Mouse (Mus musculus) adrenal gland, adult 10 weeks (tissue): ENCODE results near the gene Prg3. TPM values are rescaled to one million over a fixed set of nuclear protein-coding genes. Genes with fewer than 3 reads are reported as not detected.

Source experiments
- polyA plus RNA-seq: library from polyadenylated mRNA; stranded (reverse); fragments of 350-450 nt; fragmentation: Illumina TruSeq; extraction: RNeasy Lipid Tissue Mini Kit (QIAGEN cat#74804); gene quantifications from one replicate; pipeline ENCODE4 v1.2.3, GENCODE M21; 2014; ENCODE audit warnings: low read depth, low replicate concordance

Prg3 gene
- polyA plus RNA-seq = not detected

DNA sequence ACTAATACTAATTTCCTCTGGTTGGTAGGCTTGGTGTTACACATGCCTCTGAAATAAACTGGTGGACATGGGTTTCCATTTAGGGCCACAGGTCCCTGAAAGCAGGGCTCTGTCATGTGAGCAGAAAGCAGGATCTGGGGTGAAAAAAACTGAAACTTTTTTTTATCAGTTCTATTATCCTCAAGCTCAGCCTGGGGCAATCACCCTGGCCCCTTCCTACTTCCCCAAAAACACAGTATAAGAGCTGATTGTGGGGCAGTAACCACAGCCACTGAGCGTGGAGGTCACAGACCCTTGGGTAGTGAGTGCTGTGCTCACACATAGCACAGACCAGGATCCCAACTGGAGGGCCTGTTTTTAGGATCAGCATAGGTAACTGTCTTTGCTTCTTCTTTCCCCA lies at the start of gene Prg3:
Gene Prg3, plus strand, starts transcription at position 286 of the 400 bp plus-strand sequence.

DNA sequence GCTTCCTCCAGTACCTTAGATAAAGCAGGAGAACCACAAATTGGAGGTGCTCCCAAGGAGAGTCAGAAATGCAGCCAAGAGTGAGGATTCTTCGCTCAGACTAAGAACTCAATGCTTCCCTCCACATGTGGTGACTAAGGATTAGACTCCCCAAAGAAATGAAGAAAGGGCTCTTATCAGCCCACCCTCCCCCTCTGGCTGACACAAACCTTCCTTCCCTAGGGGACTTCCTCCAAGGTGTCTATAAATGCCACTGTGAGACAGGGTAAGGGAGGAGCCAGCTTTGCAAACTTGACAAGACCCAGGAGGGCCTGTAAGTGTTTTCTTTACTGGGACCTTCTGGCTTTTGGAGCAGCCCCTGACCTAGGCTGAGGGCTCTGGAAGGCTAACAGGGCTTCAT lies 7.8 kb upstream of the Prg3 start, which contains the start of gene Prg2:
Gene Prg2, plus strand, starts transcription at position 274 of the 400 bp plus-strand sequence.

DNA sequence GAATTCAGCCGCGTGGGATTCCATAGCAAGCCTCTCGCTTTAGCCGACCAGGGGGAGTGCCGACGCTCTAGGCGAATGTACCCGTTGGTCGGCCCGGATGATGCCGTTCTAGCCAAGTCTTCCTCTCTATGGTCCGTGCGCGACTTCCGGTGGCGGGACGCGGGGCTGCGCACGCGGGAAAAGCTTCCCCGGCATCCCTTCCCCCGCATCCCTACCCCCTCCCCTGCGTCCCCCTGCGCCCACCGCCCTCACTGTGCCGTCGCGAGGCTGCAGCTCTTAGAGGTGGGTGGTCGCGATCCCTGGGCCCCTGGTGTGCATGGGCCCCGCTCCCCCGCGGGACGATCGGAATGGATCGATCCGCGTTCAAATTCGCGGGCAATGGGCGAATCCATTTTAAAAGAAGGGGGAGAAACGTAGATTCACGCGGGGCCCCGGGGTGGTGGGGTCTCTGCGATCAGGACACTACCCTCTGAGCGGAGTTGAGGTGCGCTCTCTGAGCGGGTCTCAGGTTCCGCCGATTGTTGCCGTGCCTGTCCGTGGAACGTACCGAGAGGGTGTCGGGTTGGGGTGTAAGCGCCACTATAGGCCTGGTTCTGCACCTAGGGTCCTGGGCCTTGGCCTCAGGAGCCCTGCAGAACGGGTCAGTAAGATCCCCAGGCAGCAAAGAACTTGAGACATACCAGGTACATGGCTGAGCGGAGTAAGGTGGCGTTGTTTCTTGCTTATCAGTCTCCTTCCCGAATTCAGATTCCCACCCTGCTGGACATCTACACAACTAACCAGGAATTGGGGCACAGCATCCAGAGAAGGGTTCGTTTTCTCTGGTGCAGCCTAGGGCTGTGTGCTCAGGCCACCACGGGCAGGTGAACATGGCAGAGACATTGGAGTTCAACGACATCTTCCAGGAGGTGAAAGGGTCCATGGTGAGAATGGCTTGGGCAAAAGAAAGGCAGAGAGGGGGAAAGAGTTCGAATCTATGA lies 49.3 kb downstream of the Prg3 start, which contains the start of the genes Ssrp1 and P2rx3:
Gene Ssrp1, plus strand, starts transcription at position 188 of the 980 bp plus-strand sequence.
Gene P2rx3, minus strand, starts transcription at position 416 of the 980 bp plus-strand sequence.

Other genes starting within 250 kb of the Prg3 start
- not detected for gene Gm19426, start 244.6 kb upstream of the Prg3 start, polyA plus RNA-seq
- 25.4 TPM for gene Serping1, start 212.8 kb upstream of the Prg3 start, polyA plus RNA-seq
- gene Ube2l6, start 189.4 kb upstream of the Prg3 start, polyA plus RNA-seq = 24.4 TPM
- not detected for gene Smtnl1, start 165.6 kb upstream of the Prg3 start, polyA plus RNA-seq
- 4.1 TPM for gene Timm10, start 161.2 kb upstream of the Prg3 start, polyA plus RNA-seq
- 3.0 TPM for gene Slc43a1, start 149.4 kb upstream of the Prg3 start, polyA plus RNA-seq
- not detected for gene Rtn4rl2, start 101.5 kb upstream of the Prg3 start, polyA plus RNA-seq
- gene Slc43a3, start 51.6 kb upstream of the Prg3 start, polyA plus RNA-seq = 88.1 TPM
- gene Prg2, start 7.8 kb upstream of the Prg3 start, polyA plus RNA-seq = not detected
- gene Ssrp1, start 49.0 kb downstream of the Prg3 start, polyA plus RNA-seq = 126 TPM
- gene P2rx3, start 49.2 kb downstream of the Prg3 start, polyA plus RNA-seq = 0.99 TPM
- 0.99 TPM for gene Tnks1bp1, start 59.8 kb downstream of the Prg3 start, polyA plus RNA-seq
- gene Aplnr, start 148.0 kb downstream of the Prg3 start, polyA plus RNA-seq = 8.1 TPM
- gene Lrrc55, start 209.0 kb downstream of the Prg3 start, polyA plus RNA-seq = 60.4 TPM